Mouse (Mus musculus): ENCODE results near the gene Dtx4.

- TF ChIP-seq CTCF (IDR thresholded peaks at IDR 0.05; ENCODE audit: low read depth), result no peak
- no peak for TF ChIP-seq EP300 (IDR thresholded peaks at IDR 0.05; ENCODE audit: low read depth)
Observed at GRCm38 (mm10) chr19:12500881-12501311, 358 bp downstream of the Dtx4 start.
